Comparison of ENCODE assay signal across 8 mouse cellular contexts in genomic region chr7:112953777-112954291, GRCm38 (mm10). TPM values are rescaled to one million over a fixed set of nuclear protein-coding genes. Genes with fewer than 3 reads are reported as not detected.
DNase-seq lines count a peak whose midpoint lies in the region; ATAC-seq and TF ChIP-seq lines count a peak whose summit lies in the region.

TSS of gene Rassf10 (plus strand) at chr7:112953962.

- peaks cover 46% of the 10 kb centered on the region for H3K27me3 ChIP-seq in forebrain, embryonic 13.5 days
- peaks cover 27% of the 10 kb centered on the region for H3K27me3 ChIP-seq in heart, postnatal 0 days (ENCODE audit: control insufficient read depth, insufficient read depth, low read length)

- WGBS in forebrain, embryonic 13.5 days = under 1% methylated on average over 38 of the region's 41 CpGs
- under 1% methylated on average over 41 of the region's 41 CpGs for WGBS in heart, postnatal 0 days

- no peak for TF ChIP-seq EP300 in heart, postnatal 0 days (IDR thresholded peaks at IDR 0.05; ENCODE audit: low read depth)

- peak within 1 kb of the TSS; percentile 69 to 80 for H3K4me3 ChIP-seq in ES-E14 (ENCODE audit: insufficient read depth in 1 of 2, low read depth in 1 of 2, low read length in 2 of 2, poor library complexity in 1 of 2, severe bottlenecking in 1 of 2)
- peak within 1 kb of the TSS; percentile 50 for H3K4me3 ChIP-seq in forebrain, embryonic 13.5 days
- H3K4me3 ChIP-seq in heart, postnatal 0 days (ENCODE audit: low read depth, low read length) = peak within 1 kb of the TSS; percentile 52

- H3K4me2 ChIP-seq in forebrain, embryonic 13.5 days = peak within 1 kb of the TSS; percentile 89
- H3K4me2 ChIP-seq in heart, postnatal 0 days (ENCODE audit: low read depth, low read length) = peak within 1 kb of the TSS; percentile 74

- no peak for TF ChIP-seq CTCF in heart, postnatal 0 days (IDR thresholded peaks at IDR 0.05; ENCODE audit: low read depth)

- in situ Hi-C loops in ES-E14 (cut with MboI; ENCODE audit: low sequenced_read_pairs in 2 of 2, unreplicated experiment in 2 of 2) = no loop called here

- H3K36me3 ChIP-seq in ES-E14 (ENCODE audit: control insufficient read depth, insufficient read depth, low read length, poor library complexity, severe bottlenecking) = no peaks in the 10 kb centered on the region
- no peaks in the 10 kb centered on the region for H3K36me3 ChIP-seq in forebrain, embryonic 13.5 days (ENCODE audit: poor library complexity, severe bottlenecking)
- H3K36me3 ChIP-seq in heart, postnatal 0 days (replicated peaks; ENCODE audit: control insufficient read depth, insufficient read depth, low read length) = no peaks in the 10 kb centered on the region

- peak; percentile 82 for ATAC-seq in forebrain, embryonic 13.5 days
- ATAC-seq in heart, postnatal 0 days (ENCODE audit: insufficient read depth, low read depth) = peak; percentile 93

- H3K4me1 ChIP-seq in ES-E14 (ENCODE audit: control insufficient read depth in 2 of 2, insufficient read depth in 2 of 2, low read length in 2 of 2, poor library complexity in 1 of 2) = peaks cover 0 to 5% of the 10 kb centered on the region in 2 experiments; a peak in 1 of 4 replicates
- peaks cover 40% of the 10 kb centered on the region for H3K4me1 ChIP-seq in forebrain, embryonic 13.5 days
- H3K4me1 ChIP-seq in heart, postnatal 0 days (ENCODE audit: control insufficient read depth, insufficient read depth) = peaks cover 8% of the 10 kb centered on the region; the same call in 1 of the 2 replicates

- no peak within 1 kb of the TSS for H3K27ac ChIP-seq in ES-E14 (ENCODE audit: insufficient read depth, low read depth, low read length, poor library complexity, severe bottlenecking)
- H3K27ac ChIP-seq in forebrain, embryonic 13.5 days = no peak within 1 kb of the TSS
- H3K27ac ChIP-seq in heart, postnatal 0 days (ENCODE audit: low read depth) = no peak within 1 kb of the TSS

- peak within 1 kb of the TSS; percentile 32 for H3K9ac ChIP-seq in ES-E14 (ENCODE audit: insufficient read depth, low read depth, low read length, poor library complexity, severe bottlenecking)
- peak within 1 kb of the TSS; percentile 57 for H3K9ac ChIP-seq in forebrain, embryonic 13.5 days
- H3K9ac ChIP-seq in heart, postnatal 0 days (replicated peaks; ENCODE audit: low read depth, low read length) = peak within 1 kb of the TSS; percentile 31

- no peaks in the 10 kb centered on the region for H3K9me3 ChIP-seq in ES-E14 (ENCODE audit: control insufficient read depth, insufficient read depth, low read depth, low read length)
- H3K9me3 ChIP-seq in forebrain, embryonic 13.5 days (replicated peaks) = no peaks in the 10 kb centered on the region
- no peaks in the 10 kb centered on the region for H3K9me3 ChIP-seq in heart, postnatal 0 days (replicated peaks; ENCODE audit: control insufficient read depth, low read length)

- peak; percentile 76 for DNase-seq in ES-E14 (ENCODE audit: low read depth, low spot score)
- peak; percentile 19 for DNase-seq in brain, adult 2 months (ENCODE audit: low read depth, low spot score)
- peak; percentile 70 for DNase-seq in heart, postnatal 0 days (ENCODE audit: low spot score)
- peak; percentile 90 to 97 for DNase-seq in kidney, postnatal 25 days
- DNase-seq in lung, postnatal 10 days = peak; percentile 88
- peak; percentile 78 for DNase-seq in retina, postnatal 1 day
- no peak for DNase-seq in T-cell, adult 2 months (ENCODE audit: low spot score)

TF ChIP-seq in ES-E14, 5 proteins besides CTCF, POLR2A, EP300 and RAD21:
- TF ChIP-seq ZNF384 (IDR thresholded peaks at IDR 0.05; ENCODE audit: low read depth, low read length) (no peak), CHD2 (IDR thresholded peaks at IDR 0.05; ENCODE audit: low read depth, low read length) (no peak), HCFC1 (IDR thresholded peaks at IDR 0.05; ENCODE audit: borderline replicate concordance, insufficient read depth, low read length) (no peak), ZC3H11A (IDR thresholded peaks at IDR 0.05; ENCODE audit: borderline replicate concordance, low read depth, low read length) (no peak), MAFK (IDR thresholded peaks at IDR 0.05; ENCODE audit: insufficient read depth, low read depth, low read length) (no peak)

RNA-seq across cellular contexts. Expression of gene Rassf10, which starts in this region (rescaled TPM):
- 1.1 and 1.7 TPM in 2 replicates for total RNA-seq in ES-E14 (2012; rRNA removed)
- 0.94 and 1.1 TPM in 2 replicates for polyA plus RNA-seq in forebrain, embryonic 13.5 days (2015; fragmentation: Nextera tagmentation; extraction: Ambion mirVana)
- total RNA-seq in heart, postnatal 0 days (2014; rRNA removed; ENCODE audit: low replicate concordance) = 0.23 and 2.1 TPM in 2 replicates
- polyA plus RNA-seq in heart, postnatal 0 days (2015; fragmentation: Nextera tagmentation; extraction: Ambion mirVana) = 2.4 and 2.8 TPM in 2 replicates
